Mouse (Mus musculus): ENCODE data around the gene Tifab.

- TF ChIP-seq POLR2A (IDR thresholded peaks at IDR 0.05; ENCODE audit: insufficient read length, low read depth) (no peak), CEBPB (IDR thresholded peaks at IDR 0.05; ENCODE audit: insufficient read depth, poor library complexity, severe bottlenecking) (no peak), SRF (IDR thresholded peaks at IDR 0.05; ENCODE audit: control insufficient read depth, insufficient read length, low read depth) (no peak), MAX (IDR thresholded peaks at IDR 0.05; ENCODE audit: low read depth) (no peak), MYOD1 (IDR thresholded peaks at IDR 0.05; ENCODE audit: control insufficient read depth in 1 of 3, insufficient read length in 2 of 3, low read depth in 2 of 3) (no peak)
Measured at GRCm38 (mm10) chr13:56159614-56160363, 18.9 kb downstream of the Tifab start.

All from myocyte (in vitro differentiated cells).